Mouse (Mus musculus) midbrain, embryonic 15.5 days (tissue): Measurements from ENCODE around the gene Olfr1458. TPM values are rescaled to one million over a fixed set of nuclear protein-coding genes. Genes with fewer than 3 reads are reported as not detected.

ENCODE experiments used
- ATAC-seq: fragments of 200-750 bp; cut with Nextera tagmentation; replicated peaks from 2 replicates; pipeline ENCODE4 v1.8.0; 2017; ENCODE audit warnings: moderate TSS enrichment
- H3K27ac ChIP-seq: fragments of 300-500 bp; sonication (generic); 2 replicates; pipeline ENCODE4 v1.5.1; 2015; ENCODE audit warnings: mild to moderate bottlenecking, inconsistent platforms
- H3K27me3 ChIP-seq: fragments of 300-500 bp; sonication (generic); replicated peaks from 2 replicates; pipeline ENCODE4 v1.6.1; 2015; ENCODE audit warnings: inconsistent platforms
- H3K36me3 ChIP-seq: fragments of 300-500 bp; sonication (generic); replicated peaks from 2 replicates; pipeline ENCODE4 v1.6.1; 2015; ENCODE audit warnings: inconsistent platforms
- H3K4me1 ChIP-seq: fragments of 300-500 bp; sonication (generic); 2 replicates; pipeline ENCODE4 v1.6.1; 2015; ENCODE audit warnings: inconsistent platforms
- H3K4me2 ChIP-seq: fragments of 300-500 bp; sonication (generic); 2 replicates; pipeline ENCODE4 v1.6.1; 2015; ENCODE audit warnings: inconsistent platforms, mild to moderate bottlenecking, moderate library complexity
- H3K4me3 ChIP-seq: fragments of 300-500 bp; sonication (generic); 2 replicates; pipeline ENCODE4 v1.5.1; 2015; ENCODE audit warnings: mild to moderate bottlenecking, inconsistent platforms
- H3K9ac ChIP-seq: fragments of 300-500 bp; sonication (generic); 2 replicates; pipeline ENCODE4 v1.6.1; 2015; ENCODE audit warnings: mild to moderate bottlenecking, inconsistent platforms
- H3K9me3 ChIP-seq: fragments of 300-500 bp; sonication (generic); 2 replicates; pipeline ENCODE4 v1.6.1; 2016; ENCODE audit warnings: inconsistent platforms
- WGBS: fragments of 180-500 bp; shearing (Covaris S2); methylation state at CpG from one replicate; pipeline ENCODE4 v1.1.7; 2015; ENCODE audit warnings: mixed read lengths; 5-methylcytosine and 5-hydroxymethylcytosine counted together
- polyA plus RNA-seq: library from polyadenylated mRNA; unstranded; fragments of >200 nt; fragmentation: Nextera tagmentation; extraction: Ambion mirVana; gene quantifications from 2 replicates; pipeline ENCODE4 v1.2.1, GENCODE M21; 2015

Olfr1458 gene
- polyA plus RNA-seq, result not detected in 2 replicates

DNA sequence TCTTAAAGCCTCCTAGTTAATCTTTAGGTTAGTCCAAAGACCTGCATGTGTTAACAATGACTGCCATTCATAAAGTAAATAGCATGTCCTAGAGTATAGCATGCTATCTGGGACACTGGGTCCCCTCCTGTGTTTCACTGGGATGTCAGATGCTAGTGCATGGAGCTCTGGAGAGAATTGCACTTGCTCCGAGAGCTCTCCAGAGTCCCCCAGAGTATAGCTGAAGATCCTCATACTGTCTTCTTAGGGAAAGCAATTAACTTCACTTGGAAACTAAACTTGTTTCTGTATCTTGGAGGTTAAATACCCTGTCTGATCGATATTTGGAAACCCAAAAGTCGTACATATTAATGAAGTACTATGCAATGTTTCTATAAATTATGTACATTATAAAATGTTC is at the start of gene Olfr1458:
Gene Olfr1458, minus strand, starts transcription at position 101 of the 400 bp plus-strand sequence.
- H3K4me2 ChIP-seq, result no peak within 1 kb of the TSS

DNA sequence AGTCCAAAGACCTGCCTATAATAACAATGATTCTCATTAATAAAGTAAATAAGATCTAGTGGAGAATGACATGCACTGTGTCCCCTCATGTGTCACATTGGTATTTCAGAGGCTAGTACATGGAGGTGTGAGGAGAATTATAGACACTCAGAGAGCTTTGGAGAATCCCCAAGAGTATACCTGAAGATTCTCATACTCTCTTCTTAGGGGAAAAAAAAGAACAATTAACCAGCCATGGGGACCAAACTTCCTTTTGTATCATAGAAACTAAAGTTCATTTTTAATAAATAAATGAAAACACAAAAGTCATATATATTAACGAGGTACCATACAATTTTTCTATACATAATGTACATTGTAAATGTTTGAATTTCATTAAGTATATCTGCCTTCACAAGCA is 42.9 kb upstream of the Olfr1458 start, which contains the start of gene Olfr1459:
Gene Olfr1459, minus strand, starts transcription at position 101 of the 400 bp plus-strand sequence.
- no peak for ATAC-seq
- Histone ChIP-seq H3K4me2 (no peak within 1 kb of the TSS), H3K27ac (no peak within 1 kb of the TSS), H3K4me3 (no peak within 1 kb of the TSS), H3K9me3 (0 out of 2 replicates have a peak, but pooled peaks cover 8% of the 10 kb centered on the region), H3K36me3 (no peaks in the 10 kb centered on the region), H3K9ac (no peak within 1 kb of the TSS), H3K27me3 (no peaks in the 10 kb centered on the region), H3K4me1 (no peaks in the 10 kb centered on the region)
- 78% methylated on average over 1 of the region's 1 CpGs for WGBS

More for the DNA sequence above, at the start of gene Olfr1458:
- Histone ChIP-seq H3K9me3 (peaks cover 3% of the 10 kb centered on the region; the same call in 1 of the 2 replicates), H3K9ac (no peak within 1 kb of the TSS), H3K27me3 (no peaks in the 10 kb centered on the region), H3K36me3 (no peaks in the 10 kb centered on the region), H3K27ac (no peak within 1 kb of the TSS), H3K4me3 (no peak within 1 kb of the TSS), H3K4me1 (no peaks in the 10 kb centered on the region)
- 79% methylated on average over 3 of the region's 3 CpGs for WGBS
- ATAC-seq, result no peak

DNA sequence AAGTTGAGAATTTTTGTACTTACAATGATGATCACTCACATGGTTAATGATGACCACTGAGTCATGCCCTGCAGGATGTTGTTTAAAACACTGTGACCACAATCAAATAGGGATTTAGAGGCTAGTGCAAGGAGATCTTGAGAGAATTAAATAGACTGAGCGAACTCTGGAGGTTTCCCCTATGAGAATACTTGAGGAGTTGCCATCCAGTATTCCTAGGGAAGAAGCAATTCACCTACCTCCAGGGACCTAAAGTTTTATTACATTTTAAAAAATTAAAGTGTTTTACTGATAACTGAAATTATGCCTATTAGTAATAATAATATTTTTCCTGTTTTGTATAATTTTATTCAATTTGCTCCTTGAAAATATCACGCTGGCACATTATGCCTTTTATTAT is 8.8 kb downstream of the Olfr1458 start, which contains the start of gene Olfr1457:
Gene Olfr1457, minus strand, starts transcription at position 101 of the 400 bp plus-strand sequence.
- 70% methylated on average over 2 of the region's 2 CpGs for WGBS
- no peak within 1 kb of the TSS for H3K27ac ChIP-seq
- no peak for ATAC-seq
- no peak within 1 kb of the TSS for H3K9ac ChIP-seq
- no peaks in the 10 kb centered on the region for H3K36me3 ChIP-seq
- H3K9me3 ChIP-seq, result peaks cover 7% of the 10 kb centered on the region; the same call in 1 of the 2 replicates
- H3K27me3 ChIP-seq, result no peaks in the 10 kb centered on the region
- H3K4me2 ChIP-seq, result no peak within 1 kb of the TSS
- no peak within 1 kb of the TSS for H3K4me3 ChIP-seq
- no peaks in the 10 kb centered on the region for H3K4me1 ChIP-seq

DNA sequence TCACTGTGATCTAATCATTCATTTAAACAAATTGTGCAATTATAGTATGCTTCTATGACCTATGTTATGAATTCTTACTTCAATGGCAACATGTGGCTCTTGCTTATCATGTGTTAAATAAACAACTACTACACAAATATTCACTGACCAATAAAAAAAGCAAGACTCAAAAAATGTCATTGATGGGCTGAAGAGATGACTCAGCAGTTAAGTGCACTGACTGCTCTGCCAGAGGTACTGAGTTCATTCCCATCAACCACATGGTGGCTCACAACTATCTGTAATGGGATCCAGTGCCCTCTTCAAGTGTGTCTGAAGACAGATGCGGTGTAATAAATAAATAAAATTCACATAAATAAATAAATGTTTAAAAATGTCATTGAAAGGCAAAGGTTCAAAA is 12.7 kb downstream of the Olfr1458 start:
- ATAC-seq, result no peak
- no peaks in the 10 kb centered on the region for H3K4me1 ChIP-seq
- H3K36me3 ChIP-seq, result no peaks in the 10 kb centered on the region
- no peaks in the 10 kb centered on the region for H3K27me3 ChIP-seq
- no peak overlapping the region for H3K9ac ChIP-seq
- peaks cover 12% of the 10 kb centered on the region for H3K9me3 ChIP-seq
- no peak overlapping the region for H3K4me2 ChIP-seq
- WGBS, result 87% methylated on average over 1 of the region's 1 CpGs
- no peak overlapping the region for H3K27ac ChIP-seq
- no peak overlapping the region for H3K4me3 ChIP-seq

DNA sequence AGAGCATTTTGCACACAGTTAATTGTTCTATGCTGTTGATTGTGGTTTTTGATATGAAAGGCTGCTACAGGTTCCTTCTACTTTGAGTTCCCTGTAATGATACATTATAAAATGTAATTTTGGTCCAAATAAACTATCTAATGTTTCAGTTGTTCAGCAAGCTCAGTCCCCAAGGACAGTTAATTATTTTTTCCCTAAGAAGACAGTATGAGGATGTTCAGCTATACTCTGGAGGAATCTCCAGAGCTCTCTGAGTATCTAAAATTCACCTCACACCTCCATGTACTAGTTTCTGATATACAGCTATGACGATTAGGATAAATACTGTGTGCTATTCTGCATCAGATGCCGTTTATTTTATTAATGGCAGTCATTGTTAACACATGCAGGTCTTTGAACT is 46.3 kb downstream of the Olfr1458 start, which contains the start of gene Olfr1454:
Gene Olfr1454, plus strand, starts transcription at position 301 of the 400 bp plus-strand sequence.
- 77% methylated on average over 2 of the region's 2 CpGs for WGBS
- Histone ChIP-seq H3K9ac (no peak within 1 kb of the TSS), H3K36me3 (no peaks in the 10 kb centered on the region), H3K4me2 (no peak within 1 kb of the TSS), H3K9me3 (peaks cover 21% of the 10 kb centered on the region), H3K27me3 (no peaks in the 10 kb centered on the region), H3K4me3 (no peak within 1 kb of the TSS), H3K4me1 (no peaks in the 10 kb centered on the region), H3K27ac (no peak within 1 kb of the TSS)
- no peak for ATAC-seq

Other genes with a start within 250 kb of the Olfr1458 start
- gene Olfr1444, start 249.5 kb downstream of the Olfr1458 start, polyA plus RNA-seq, result not detected in 2 replicates
- not detected in 2 replicates for gene Olfr1445, start 222.9 kb downstream of the Olfr1458 start, polyA plus RNA-seq
- gene Olfr1446, start 213.3 kb downstream of the Olfr1458 start, polyA plus RNA-seq, result not detected in 2 replicates
- not detected in 2 replicates for gene Olfr1447, start 203.0 kb downstream of the Olfr1458 start, polyA plus RNA-seq
- gene Olfr1448, start 182.4 kb downstream of the Olfr1458 start, polyA plus RNA-seq, result not detected in 2 replicates
- not detected in 2 replicates for gene Olfr1449, start 175.9 kb downstream of the Olfr1458 start, polyA plus RNA-seq
- not detected in 2 replicates for gene Olfr1450, start 156.5 kb downstream of the Olfr1458 start, polyA plus RNA-seq
- not detected in 2 replicates for gene Olfr1451, start 111.8 kb downstream of the Olfr1458 start, polyA plus RNA-seq
- gene Olfr1453, start 78.4 kb downstream of the Olfr1458 start, polyA plus RNA-seq, result not detected in 2 replicates
- gene Olfr1454, start 46.2 kb downstream of the Olfr1458 start, polyA plus RNA-seq, result not detected in 2 replicates
- gene Olfr1457, start 8.9 kb downstream of the Olfr1458 start, polyA plus RNA-seq, result not detected in 2 replicates
- gene Olfr1459, start 42.8 kb upstream of the Olfr1458 start, polyA plus RNA-seq, result 0.03 TPM in 2 replicates
- gene Olfr1461, start 56.2 kb upstream of the Olfr1458 start, polyA plus RNA-seq, result not detected in 2 replicates
- not detected in 2 replicates for gene Olfr1462, start 79.0 kb upstream of the Olfr1458 start, polyA plus RNA-seq
- not detected in 2 replicates for gene Olfr1463, start 124.6 kb upstream of the Olfr1458 start, polyA plus RNA-seq
- not detected in 2 replicates for gene Olfr1465, start 208.8 kb upstream of the Olfr1458 start, polyA plus RNA-seq
- not detected in 2 replicates for gene Olfr1466, start 232.1 kb upstream of the Olfr1458 start, polyA plus RNA-seq